Mouse (Mus musculus) layer of hippocampus, postnatal 10 days (tissue): ENCODE results near the gene Cd47. TPM values are rescaled to one million over a fixed set of nuclear protein-coding genes. Genes with fewer than 3 reads are reported as not detected.

Experiments used
- DNase-seq, 2 experiments: peaks; one replicate each; pipeline ENCODE4 v3.0.0; 2021; ENCODE audit warnings: low spot score in 2 of 2
- total RNA-seq, 2 experiments: library from RNA; stranded (reverse); gene quantifications; 2 replicates each; pipeline ENCODE4 v1.2.3; 2021

The Cd47 gene
- total RNA-seq, 2 experiments from 2014 or later = 214 to 228 TPM

GRCm38 (mm10) chr16:49786116-49786515, 14.2 kb upstream of the Cd47 start:
- no peak for DNase-seq

- no peak for DNase-seq
Measured at GRCm38 (mm10) chr16:49787714-49788113, 12.6 kb upstream of the Cd47 start.

GRCm38 (mm10) chr16:49790575-49791465, 9.5 kb upstream of the Cd47 start:
- no peak for DNase-seq

GRCm38 (mm10) chr16:49792446-49792878, 7.9 kb upstream of the Cd47 start:
- DNase-seq = no peak

GRCm38 (mm10) chr16:49793596-49793995, 6.7 kb upstream of the Cd47 start:
- no peak for DNase-seq

GRCm38 (mm10) chr16:49796271-49796670, 4.1 kb upstream of the Cd47 start:
- DNase-seq = no peak

- DNase-seq = no peak
Measured at GRCm38 (mm10) chr16:49796954-49797353, 3.4 kb upstream of the Cd47 start.

- no peak for DNase-seq
Measured at GRCm38 (mm10) chr16:49798790-49799189, 1.5 kb upstream of the Cd47 start.

- DNase-seq = no peak
Measured at GRCm38 (mm10) chr16:49800996-49801395, 663 bp downstream of the Cd47 start.

GRCm38 (mm10) chr16:49801399-49801798, 1.1 kb downstream of the Cd47 start:
- DNase-seq = no peak

- no peak for DNase-seq
Measured at GRCm38 (mm10) chr16:49802993-49803392, 2.7 kb downstream of the Cd47 start.

- peak; percentile 13 to 18 for DNase-seq
Measured at GRCm38 (mm10) chr16:49803932-49804461, 3.7 kb downstream of the Cd47 start.

- DNase-seq = no peak
Measured at GRCm38 (mm10) chr16:49806920-49807319, 6.6 kb downstream of the Cd47 start.

GRCm38 (mm10) chr16:49807419-49807841, 7.1 kb downstream of the Cd47 start:
- no peak for DNase-seq

GRCm38 (mm10) chr16:49807862-49808430, 7.6 kb downstream of the Cd47 start:
- peak in 1 of 2 experiments; percentile 22 for DNase-seq

GRCm38 (mm10) chr16:49811897-49812296, 11.6 kb downstream of the Cd47 start:
- no peak for DNase-seq

- no peak for DNase-seq
Measured at GRCm38 (mm10) chr16:49812821-49813616, 12.7 kb downstream of the Cd47 start.

- DNase-seq = no peak
Measured at GRCm38 (mm10) chr16:49814419-49814818, 14.1 kb downstream of the Cd47 start.

- DNase-seq = no peak
Measured at GRCm38 (mm10) chr16:49816889-49817288, 16.6 kb downstream of the Cd47 start.

- no peak for DNase-seq
Measured at GRCm38 (mm10) chr16:49818146-49818545, 17.8 kb downstream of the Cd47 start.

GRCm38 (mm10) chr16:49818627-49819026, 18.3 kb downstream of the Cd47 start:
- no peak for DNase-seq
